Mouse (Mus musculus) E14TG2a.4 (cell line): ENCODE measurements around the gene Fli1.

Source experiments
- CTCF ChIP-seq: conservative IDR thresholded peaks from 2 replicates; pipeline ENCODE4 v1.5.1; 2014; ENCODE audit warnings: low read length
- NANOG ChIP-seq: IDR thresholded peaks from 2 replicates; pipeline ENCODE4 v1.6.1; 2014; ENCODE audit warnings: borderline replicate concordance, low read length, mixed read lengths
- POU5F1 ChIP-seq: IDR thresholded peaks from 2 replicates; pipeline ENCODE4 v1.6.1; 2014; ENCODE audit warnings: low read length, borderline replicate concordance

- TF ChIP-seq CTCF (no peak), POU5F1 (no peak), NANOG (no peak)
Observed at GRCm38 (mm10) chr9:32570547-32570946, 27.9 kb upstream of the Fli1 start.
